Mouse (Mus musculus) ES-CJ7 (cell line): ENCODE measurements around the gene Slc4a2.
A peak's percentile ranks its signal among the peaks of the same experiment; 100 is the strongest.

ENCODE experiments used
- DNase-seq: peaks from one replicate; pipeline ENCODE4 v3.0.0; 2011; ENCODE audit warnings: low read depth, low spot score

Slc4a2 gene

GRCm38 (mm10) chr5:24466762-24467161, 43.1 kb downstream of the Slc4a2 start:
- no peak for DNase-seq

GRCm38 (mm10) chr5:24470600-24470999, 47.0 kb downstream of the Slc4a2 start:
- DNase-seq = peak; percentile 78

GRCm38 (mm10) chr5:24472884-24473619, 49.4 kb downstream of the Slc4a2 start:
- peak; percentile 84 for DNase-seq

- no peak for DNase-seq
Measured at GRCm38 (mm10) chr5:24474025-24474722, 50.5 kb downstream of the Slc4a2 start.

GRCm38 (mm10) chr5:24474723-24475261, 51.2 kb downstream of the Slc4a2 start:
- DNase-seq = no peak

GRCm38 (mm10) chr5:24475476-24476241, 52.0 kb downstream of the Slc4a2 start:
- DNase-seq = no peak

- no peak for DNase-seq
Measured at GRCm38 (mm10) chr5:24477909-24478308, 54.3 kb downstream of the Slc4a2 start.

- peak; percentile 89 for DNase-seq
Measured at GRCm38 (mm10) chr5:24481647-24482046, 58.0 kb downstream of the Slc4a2 start.

GRCm38 (mm10) chr5:24482247-24483079, 58.8 kb downstream of the Slc4a2 start:
- DNase-seq = peak; percentile 42

- peak; percentile 91 for DNase-seq
Measured at GRCm38 (mm10) chr5:24483326-24483725, 59.7 kb downstream of the Slc4a2 start.

GRCm38 (mm10) chr5:24484963-24485362, 61.3 kb downstream of the Slc4a2 start:
- peak; percentile 82 for DNase-seq

- peak; percentile 87 for DNase-seq
Measured at GRCm38 (mm10) chr5:24486097-24486496, 62.5 kb downstream of the Slc4a2 start.

GRCm38 (mm10) chr5:24486738-24487137, 63.1 kb downstream of the Slc4a2 start:
- DNase-seq = no peak

- DNase-seq = no peak
Measured at GRCm38 (mm10) chr5:24490413-24490920, 66.8 kb downstream of the Slc4a2 start.
